ENCODE assay signal across 19 mouse cellular contexts in genomic region chr1:119404798-119405197, GRCm38 (mm10). TPM values are rescaled to one million over a fixed set of nuclear protein-coding genes. Genes with fewer than 3 reads are reported as not detected.
DNase-seq lines count a peak whose midpoint lies in the region; ATAC-seq lines count a peak whose summit lies in the region.
"Had no signal": no experiment of that assay in that cellular context is flagged by ENCODE, and none has a peak within 500 bp of the region (broad histone marks: within the 10 kb centered on the region; RNA-seq: fewer than 3 reads in every experiment).

No protein-coding gene starts in this region.

- H3K4me2 ChIP-seq in heart, embryonic 15.5 days, result no peak overlapping the region
- H3K4me2 ChIP-seq in lung, embryonic 16.5 days (ENCODE audit: low read depth, low read length), result no peak overlapping the region
- no peak overlapping the region for H3K4me2 ChIP-seq in embryonic facial prominence, embryonic 14.5 days (ENCODE audit: low read depth, low read length)
- H3K4me2 ChIP-seq in neural tube, embryonic 15.5 days, result no peak overlapping the region
- H3K4me2 ChIP-seq: embryonic facial prominence, embryonic 12.5 days; forebrain, embryonic 12.5 days; hindbrain, embryonic 13.5 days; neural tube, embryonic 12.5 days had no signal

- H3K27ac ChIP-seq in heart, embryonic 15.5 days, result 0 out of 2 replicates have a peak overlapping the region, but pooled peaks have one; percentile 9
- no peak overlapping the region for H3K27ac ChIP-seq in lung, embryonic 16.5 days (ENCODE audit: low read length)
- no peak overlapping the region for H3K27ac ChIP-seq in embryonic facial prominence, embryonic 14.5 days (replicated peaks; ENCODE audit: low read depth, low read length)
- H3K27ac ChIP-seq in neural tube, embryonic 15.5 days (replicated peaks), result no peak overlapping the region
- H3K27ac ChIP-seq: embryonic facial prominence, embryonic 12.5 days; forebrain, embryonic 12.5 days; hindbrain, embryonic 13.5 days; liver, embryonic 14.5 days; neural tube, embryonic 12.5 days had no signal

- DNase-seq in heart, postnatal 10 days, result no peak
- DNase-seq in lung, postnatal 36 days, result no peak
- DNase-seq in ES-CJ7 (ENCODE audit: low read depth, low spot score), result peak; percentile 90
- DNase-seq in embryonic facial prominence, embryonic 14.5 days (ENCODE audit: low spot score), result peak; percentile 35
- DNase-seq: cerebellum, adult 11 months; cerebellum, postnatal 25 days; right cerebral cortex, postnatal 4 days; thymus, adult 18-20 months had no signal

- 5% methylated on average over 3 of the region's 3 CpGs for WGBS in heart, embryonic 15.5 days
- WGBS in lung, embryonic 16.5 days, result 10% methylated on average over 3 of the region's 3 CpGs
- 25% methylated on average over 3 of the region's 3 CpGs for WGBS in embryonic facial prominence, embryonic 14.5 days
- 45% methylated on average over 3 of the region's 3 CpGs for WGBS in neural tube, embryonic 15.5 days

- intact Hi-C loops in heart, postnatal 10 days (cut with DNase I), result no loop called here

- H3K27me3 ChIP-seq in heart, embryonic 15.5 days, result no peaks in the 10 kb centered on the region
- no peaks in the 10 kb centered on the region for H3K27me3 ChIP-seq in lung, embryonic 16.5 days (ENCODE audit: control insufficient read depth, insufficient read depth, low read depth, low read length)
- H3K27me3 ChIP-seq in embryonic facial prominence, embryonic 14.5 days (replicated peaks; ENCODE audit: control insufficient read depth, insufficient read depth, low read length), result no peaks in the 10 kb centered on the region
- H3K27me3 ChIP-seq in neural tube, embryonic 15.5 days (replicated peaks), result no peaks in the 10 kb centered on the region
- H3K27me3 ChIP-seq: embryonic facial prominence, embryonic 12.5 days; neural tube, embryonic 12.5 days had no signal

- ATAC-seq in heart, embryonic 15.5 days (replicated peaks; ENCODE audit: insufficient number of reproducible peaks, insufficient read depth, low FRiP score, low read depth), result peak; percentile 60; the same call in 1 of the 2 replicates
- peak; percentile 77; the same call in 1 of the 2 replicates for ATAC-seq in lung, embryonic 16.5 days (ENCODE audit: low read depth)
- no peak for ATAC-seq in embryonic facial prominence, embryonic 14.5 days (ENCODE audit: low read depth)
- no peak for ATAC-seq in erythroid progenitor cell, adult 5-6 weeks (replicated peaks; ENCODE audit: low FRiP score, poor library complexity, severe bottlenecking)
- ATAC-seq in neural tube, embryonic 15.5 days (ENCODE audit: low FRiP score), result no peak
- ATAC-seq: intestine, postnatal 0 days had no signal

- H3K9ac ChIP-seq in heart, embryonic 15.5 days, result no peak overlapping the region
- no peak overlapping the region for H3K9ac ChIP-seq in lung, embryonic 16.5 days (ENCODE audit: low read length)
- H3K9ac ChIP-seq in embryonic facial prominence, embryonic 14.5 days (ENCODE audit: low read depth, low read length), result no peak overlapping the region
- H3K9ac ChIP-seq in neural tube, embryonic 15.5 days (replicated peaks), result no peak overlapping the region
- H3K9ac ChIP-seq: embryonic facial prominence, embryonic 12.5 days; forebrain, embryonic 12.5 days; hindbrain, embryonic 13.5 days; liver, embryonic 14.5 days; neural tube, embryonic 12.5 days had no signal

- H3K4me3 ChIP-seq in heart, embryonic 15.5 days, result no peak overlapping the region
- no peak overlapping the region for H3K4me3 ChIP-seq in lung, embryonic 16.5 days (ENCODE audit: low read length)
- H3K4me3 ChIP-seq in embryonic facial prominence, embryonic 14.5 days (ENCODE audit: low read depth, low read length), result no peak overlapping the region
- no peak overlapping the region for H3K4me3 ChIP-seq in neural tube, embryonic 15.5 days (replicated peaks)
- H3K4me3 ChIP-seq: embryonic facial prominence, embryonic 12.5 days; forebrain, embryonic 12.5 days; hindbrain, embryonic 13.5 days; neural tube, embryonic 12.5 days had no signal

- no peaks in the 10 kb centered on the region for H3K36me3 ChIP-seq in heart, embryonic 15.5 days
- no peaks in the 10 kb centered on the region for H3K36me3 ChIP-seq in lung, embryonic 16.5 days (ENCODE audit: control insufficient read depth, insufficient read depth, low read length)
- no peaks in the 10 kb centered on the region for H3K36me3 ChIP-seq in embryonic facial prominence, embryonic 14.5 days (ENCODE audit: control insufficient read depth, insufficient read depth, low read length)
- no peaks in the 10 kb centered on the region for H3K36me3 ChIP-seq in neural tube, embryonic 15.5 days
- H3K36me3 ChIP-seq: embryonic facial prominence, embryonic 12.5 days; forebrain, embryonic 12.5 days; hindbrain, embryonic 13.5 days; neural tube, embryonic 12.5 days had no signal

- H3K9me3 ChIP-seq in heart, embryonic 15.5 days (replicated peaks), result no peaks in the 10 kb centered on the region
- no peaks in the 10 kb centered on the region for H3K9me3 ChIP-seq in lung, embryonic 16.5 days (ENCODE audit: control insufficient read depth, low read length)
- no peaks in the 10 kb centered on the region for H3K9me3 ChIP-seq in embryonic facial prominence, embryonic 14.5 days (ENCODE audit: control insufficient read depth, low read length)
- H3K9me3 ChIP-seq in neural tube, embryonic 15.5 days (replicated peaks), result no peaks in the 10 kb centered on the region
- H3K9me3 ChIP-seq: embryonic facial prominence, embryonic 12.5 days; forebrain, embryonic 12.5 days; hindbrain, embryonic 13.5 days; neural tube, embryonic 12.5 days had no signal

- H3K4me1 ChIP-seq in heart, embryonic 15.5 days (replicated peaks), result peaks cover 10% of the 10 kb centered on the region
- H3K4me1 ChIP-seq in lung, embryonic 16.5 days (replicated peaks; ENCODE audit: control insufficient read depth, insufficient read depth, low read length), result peaks cover 3% of the 10 kb centered on the region; the same call in 1 of the 2 replicates
- H3K4me1 ChIP-seq in embryonic facial prominence, embryonic 14.5 days (ENCODE audit: control insufficient read depth, insufficient read depth, low read length), result peaks cover 4% of the 10 kb centered on the region; the same call in 1 of the 2 replicates
- peaks cover 7% of the 10 kb centered on the region; the same call in 1 of the 2 replicates for H3K4me1 ChIP-seq in neural tube, embryonic 15.5 days
- H3K4me1 ChIP-seq: embryonic facial prominence, embryonic 12.5 days had no signal

RNA-seq across cellular contexts. Expression of gene Inhbb, which starts 17.2 kb away (rescaled TPM):
- 0.48 and 0.62 TPM in 2 replicates for polyA plus RNA-seq in heart, embryonic 15.5 days (2015; fragmentation: Nextera tagmentation; extraction: Ambion mirVana)
- 1 to 10 TPM; 1.1 to 1.2 TPM for total RNA-seq in heart, postnatal 10 days (2021)
- 0.36 and 0.53 TPM in 2 replicates for polyA plus RNA-seq in lung, embryonic 16.5 days (2015; fragmentation: Nextera tagmentation; extraction: Ambion mirVana)
- polyA plus RNA-seq in embryonic facial prominence, embryonic 14.5 days (2014; fragmentation: Nextera tagmentation; extraction: Ambion mirVana), result 1.3 TPM in 2 replicates
- not detected in 2 replicates for total RNA-seq in erythroid progenitor cell, adult 5-6 weeks (2015; ENCODE audit: low replicate concordance)
- total RNA-seq in erythroid progenitor cell, adult 5-6 weeks (2017; ENCODE audit: low replicate concordance), result not detected in 2 replicates
- polyA plus RNA-seq in neural tube, embryonic 15.5 days (2015; fragmentation: Nextera tagmentation; extraction: Ambion mirVana), result 2.1 and 2.4 TPM in 2 replicates
- total RNA-seq: megakaryocyte progenitor cell, adult 5-6 weeks had no signal

Comparison
In these comparisons a context has a peak if more than half of its experiments do, and no peak if none do; other contexts are left out.
1. ATAC-seq: peak in heart, embryonic 15.5 days (single experiment) and lung, embryonic 16.5 days (single experiment); none in embryonic facial prominence, embryonic 14.5 days (single experiment), erythroid progenitor cell, adult 5-6 weeks (single experiment) and neural tube, embryonic 15.5 days (single experiment).
2. DNase-seq: peak in ES-CJ7 (single experiment) and embryonic facial prominence, embryonic 14.5 days (single experiment); none in heart, postnatal 10 days (0 of 2) and lung, postnatal 36 days (single experiment).